Mouse (Mus musculus) small intestine, adult 2 months (tissue): Measurements from ENCODE around the gene Acy3. TPM values are rescaled to one million over a fixed set of nuclear protein-coding genes. Genes with fewer than 3 reads are reported as not detected.

Experiments used
- H3K27ac ChIP-seq: fragments of 200-500 bp; 2 replicates; pipeline ENCODE4 v1.5.1; 2012; ENCODE audit warnings: low read depth, low read length, control low read depth, inconsistent platforms; ENCODE audit not compliant: insufficient read depth
- H3K27me3 ChIP-seq: fragments of 200-500 bp; 2 replicates; pipeline ENCODE4 v1.6.1; 2012; ENCODE audit warnings: mild to moderate bottlenecking, moderate library complexity, low read length, inconsistent platforms; ENCODE audit not compliant: control insufficient read depth, insufficient read depth
- H3K36me3 ChIP-seq: fragments of 200-500 bp; 2 replicates; pipeline ENCODE4 v1.6.1; 2012; ENCODE audit warnings: mild to moderate bottlenecking, low read length, control low read depth, inconsistent platforms; ENCODE audit not compliant: control insufficient read depth, insufficient read depth
- H3K4me1 ChIP-seq: fragments of 200-500 bp; 2 replicates; pipeline ENCODE4 v1.6.1; 2012; ENCODE audit warnings: low read length, inconsistent platforms, mixed read lengths; ENCODE audit not compliant: control insufficient read depth, insufficient read depth, insufficient read length
- H3K4me3 ChIP-seq: fragments of 200-500 bp; 2 replicates; pipeline ENCODE4 v1.5.1; 2012; ENCODE audit warnings: low read depth, mild to moderate bottlenecking, control low read depth, inconsistent platforms, low read length, moderate library complexity
- CTCF ChIP-seq: fragments of 200-500 bp; IDR thresholded peaks from 2 replicates; pipeline ENCODE4 v1.5.1; 2012; ENCODE audit warnings: low read depth, mild to moderate bottlenecking, control low read depth, inconsistent platforms, low read length, moderate library complexity, mixed read lengths; ENCODE audit not compliant: insufficient replicate concordance, insufficient read length; ENCODE audit errors: extremely low read depth
- POLR2A ChIP-seq: fragments of 200-500 bp; IDR thresholded peaks from 2 replicates; pipeline ENCODE4 v1.6.1; 2012; ENCODE audit warnings: low read depth, mild to moderate bottlenecking, control low read depth, inconsistent platforms, low read length, moderate library complexity
- WGBS: fragments of 180-500 bp; shearing (Covaris S2); methylation state at CpG from one replicate; pipeline ENCODE4 v1.1.7; 2018; 5-methylcytosine and 5-hydroxymethylcytosine counted together
- polyA plus RNA-seq: library from polyadenylated mRNA; depleted of rRNA; stranded (reverse); fragments of >200 nt; gene quantifications from 2 replicates; pipeline ENCODE4 v1.2.3, GENCODE M21; 2012

Acy3 gene
- polyA plus RNA-seq, 1 experiment, result 147 TPM

DNA sequence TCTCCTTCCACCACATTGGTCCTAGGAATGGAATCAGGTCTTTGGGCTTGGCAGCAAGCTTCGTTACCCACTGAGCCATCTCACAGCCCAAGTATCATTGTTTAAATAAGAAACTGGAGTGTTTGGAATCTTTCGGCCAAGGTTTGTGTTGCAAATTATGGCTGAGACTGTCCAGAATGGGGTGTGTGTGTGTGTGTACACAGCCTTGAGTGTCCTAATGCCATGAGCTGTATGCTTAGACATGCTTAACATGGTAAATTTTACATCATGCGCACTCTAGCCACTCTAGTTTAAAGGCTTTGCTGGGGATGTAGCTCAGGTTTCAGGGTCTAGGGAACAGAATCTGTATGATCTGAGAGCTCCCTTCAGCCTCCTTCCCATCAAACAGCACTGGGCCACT lies 9.1 kb downstream of the Acy3 start:
- no peak for TF ChIP-seq POLR2A
- TF ChIP-seq CTCF, result no peak
- no peak overlapping the region for H3K27ac ChIP-seq
- H3K36me3 ChIP-seq, result no peaks in the 10 kb centered on the region

DNA sequence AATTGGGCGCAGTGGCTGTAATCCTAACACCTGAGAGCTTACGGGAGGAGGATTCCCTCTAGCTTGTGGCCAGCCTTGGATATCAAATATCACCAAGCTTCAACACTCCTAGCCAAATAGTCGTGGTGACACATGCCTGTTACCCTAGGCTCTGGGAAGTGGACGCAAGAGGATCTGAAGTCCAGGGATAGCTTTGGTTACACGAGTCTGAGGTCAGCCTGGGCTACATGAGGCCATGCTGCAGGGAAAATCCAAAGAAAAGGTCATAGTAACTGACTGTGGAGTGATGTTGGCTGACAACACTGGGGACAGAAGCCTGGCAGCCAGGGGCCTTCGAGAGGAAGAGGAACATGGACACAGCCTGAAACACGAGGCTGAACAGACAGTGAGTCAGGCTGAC lies 9.7 kb downstream of the Acy3 start:
- TF ChIP-seq CTCF (no peak), POLR2A (no peak)
- no peaks in the 10 kb centered on the region for H3K36me3 ChIP-seq
- H3K27ac ChIP-seq, result no peak overlapping the region
- no peak overlapping the region for H3K4me3 ChIP-seq
- H3K4me1 ChIP-seq, result peaks cover 23% of the 10 kb centered on the region
- H3K27me3 ChIP-seq, result no peaks in the 10 kb centered on the region
- WGBS, result 76% methylated on average over 7 of the region's 7 CpGs

More for the DNA sequence above, 9.1 kb downstream of the Acy3 start:
- Histone ChIP-seq H3K4me1 (peaks cover 20% of the 10 kb centered on the region), H3K4me3 (no peak overlapping the region), H3K27me3 (no peaks in the 10 kb centered on the region)
- 87% methylated on average over 3 of the region's 3 CpGs for WGBS

DNA sequence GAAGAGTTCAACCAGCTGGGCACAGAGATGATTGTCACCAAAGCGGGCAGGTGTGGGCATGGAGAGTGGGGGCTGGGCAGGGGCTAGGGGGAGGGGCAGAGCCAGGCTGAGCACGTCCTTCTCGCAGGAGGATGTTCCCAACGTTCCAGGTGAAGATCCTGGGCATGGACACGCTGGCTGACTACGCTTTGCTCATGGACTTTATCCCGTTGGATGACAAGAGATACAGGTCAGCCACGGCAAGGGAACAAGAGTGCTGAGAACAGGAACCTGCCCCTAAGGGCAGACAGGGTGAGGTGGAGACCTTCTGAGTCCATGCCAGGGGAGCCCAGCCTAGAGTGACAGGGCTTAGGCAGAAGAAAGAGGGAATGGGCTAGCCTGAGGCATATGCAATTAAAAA lies 10.4 kb downstream of the Acy3 start:
- Histone ChIP-seq H3K4me3 (no peak overlapping the region), H3K36me3 (no peaks in the 10 kb centered on the region), H3K4me1 (peaks cover 27% of the 10 kb centered on the region), H3K27me3 (no peaks in the 10 kb centered on the region), H3K27ac (peak overlapping the region; percentile 29; the same call in 1 of the 2 replicates)
- WGBS, result 55% methylated on average over 8 of the region's 8 CpGs
- TF ChIP-seq POLR2A, result no peak
- no peak for TF ChIP-seq CTCF

DNA sequence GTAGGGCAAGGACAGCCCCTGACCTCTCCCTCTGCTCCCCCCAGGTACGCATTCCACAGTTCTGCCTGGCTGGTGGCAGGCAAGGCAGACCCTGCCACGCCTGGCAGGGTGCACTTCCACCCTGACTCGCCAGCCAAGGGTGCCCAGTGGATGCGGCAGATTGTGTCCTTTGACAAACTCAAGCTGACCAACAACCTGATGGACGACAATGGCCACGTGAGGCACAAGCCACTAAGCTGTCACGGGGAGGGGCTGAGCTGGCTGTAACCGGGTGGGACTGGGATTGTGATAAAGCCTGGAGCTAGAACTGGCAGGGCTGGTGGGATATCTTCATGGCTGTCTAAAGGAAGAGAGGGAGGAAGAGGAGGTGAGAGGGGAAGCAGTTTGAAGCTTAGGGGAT lies 10.9 kb downstream of the Acy3 start:
- peak overlapping the region; percentile 29; the same call in 1 of the 2 replicates for H3K27ac ChIP-seq

DNA sequence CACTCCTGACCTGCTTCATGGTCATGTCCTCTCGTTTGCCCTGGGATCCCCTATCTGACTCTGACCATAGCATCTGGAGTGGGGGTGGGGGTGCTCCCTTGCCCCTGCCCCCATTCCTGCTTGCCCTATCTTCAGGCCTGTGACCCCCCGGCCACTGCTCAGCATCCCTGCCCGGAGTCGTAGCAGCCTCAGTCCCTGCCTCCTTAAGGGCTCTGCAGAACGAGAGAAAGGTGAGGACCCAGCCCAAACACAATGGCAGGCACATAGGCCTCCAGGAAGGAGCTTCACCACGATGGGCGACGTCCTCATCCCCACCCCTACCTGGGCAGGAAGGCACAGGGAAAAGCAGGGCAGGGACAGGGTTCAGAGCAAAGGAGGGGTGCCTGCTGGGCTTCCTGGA lies 12.0 kb downstream of the Acy3 start:
- H3K36me3 ChIP-seq, result no peaks in the 10 kb centered on the region
- TF ChIP-seq POLR2A, result no peak
- no peak for TF ChIP-seq CTCF
- H3K4me3 ChIP-seq, result no peak overlapping the region
- no peaks in the 10 kb centered on the region for H3K27me3 ChIP-seq
- H3K27ac ChIP-seq, result no peak overlapping the region
- WGBS, result 84% methylated on average over 8 of the region's 8 CpGs
- peaks cover 36% of the 10 kb centered on the region for H3K4me1 ChIP-seq

More for the DNA sequence above, 10.9 kb downstream of the Acy3 start:
- no peak overlapping the region for H3K4me3 ChIP-seq
- peaks cover 32% of the 10 kb centered on the region for H3K4me1 ChIP-seq
- 47% methylated on average over 8 of the region's 8 CpGs for WGBS
- TF ChIP-seq POLR2A (no peak), CTCF (no peak)
- H3K36me3 ChIP-seq, result no peaks in the 10 kb centered on the region
- H3K27me3 ChIP-seq, result no peaks in the 10 kb centered on the region

DNA sequence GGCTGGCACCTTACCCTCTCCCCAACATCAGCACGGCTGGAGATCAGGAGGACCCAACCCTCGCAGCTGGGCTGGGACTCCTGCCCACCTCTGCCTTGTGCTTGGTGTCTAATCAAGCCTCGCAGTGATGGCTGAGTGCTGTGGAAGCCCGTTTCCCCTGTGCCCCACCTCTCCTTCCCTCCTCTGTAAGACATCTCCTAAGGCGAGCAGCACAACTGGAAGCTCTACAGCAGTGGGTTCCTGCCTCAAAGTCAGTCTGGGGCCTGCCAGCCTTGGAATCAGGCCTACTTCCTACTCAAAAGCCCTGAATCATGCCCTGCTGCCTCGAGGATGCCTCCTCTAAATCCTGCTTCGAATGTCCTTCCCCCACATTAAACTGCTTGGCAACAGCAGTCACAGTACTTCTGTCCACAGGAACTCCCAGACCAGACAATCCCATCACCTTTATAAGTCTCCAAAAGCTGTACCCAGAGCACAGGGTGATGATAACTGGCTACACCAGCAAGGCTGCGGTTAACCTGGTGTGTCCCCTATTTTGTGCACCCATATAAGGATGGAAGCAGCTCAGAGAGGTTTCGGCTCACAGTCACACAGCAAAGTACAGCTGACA lies 12.9 kb downstream of the Acy3 start:
- Histone ChIP-seq H3K27ac (peak overlapping the region; percentile 90), H3K36me3 (no peaks in the 10 kb centered on the region), H3K4me1 (peaks cover 36% of the 10 kb centered on the region), H3K27me3 (no peaks in the 10 kb centered on the region), H3K4me3 (no peak overlapping the region)
- WGBS, result 85% methylated on average over 9 of the region's 9 CpGs
- TF ChIP-seq POLR2A (no peak), CTCF (0 out of 2 replicates have a peak, but pooled peaks have one; percentile 4)

DNA sequence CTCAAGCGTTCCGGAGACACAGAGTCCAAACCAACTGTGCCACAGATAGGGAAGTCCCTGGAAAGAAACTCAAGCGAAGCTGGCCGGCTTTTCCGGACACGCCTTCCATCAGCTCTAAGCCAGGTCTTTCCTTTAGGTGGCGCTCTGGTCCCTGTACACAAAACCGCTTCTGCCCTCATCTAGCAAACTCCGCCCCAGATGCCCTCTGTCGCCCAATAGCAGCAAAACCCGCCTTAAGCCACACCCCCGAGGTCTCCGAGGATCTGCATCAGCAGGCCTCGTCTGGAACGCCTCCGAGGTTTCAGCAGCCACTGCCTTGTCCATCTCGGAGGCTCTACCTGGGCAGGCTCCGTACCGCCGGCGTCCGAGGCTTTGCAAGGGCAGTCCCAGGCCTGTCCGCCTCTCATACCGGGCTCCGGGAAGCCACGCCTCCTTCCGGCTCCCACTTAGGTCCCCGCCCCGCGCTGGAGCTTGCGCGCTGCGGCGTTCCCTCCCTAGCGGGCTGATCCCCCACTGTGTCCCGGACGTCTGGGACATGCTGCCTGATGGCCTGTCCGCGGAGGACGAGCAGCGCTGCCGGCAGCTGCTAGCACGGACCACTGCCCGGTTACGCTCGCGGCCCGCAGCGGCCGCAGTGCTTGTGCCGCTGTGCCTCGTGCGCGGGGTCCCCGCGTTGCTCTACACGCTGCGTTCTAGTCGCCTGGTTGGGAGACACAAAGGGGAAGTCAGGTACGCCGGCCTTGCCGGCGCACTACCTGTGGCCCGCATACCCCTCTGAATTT lies 13.9 kb downstream of the Acy3 start, which contains the start of the genes Nudt8 and Gm49405:
Gene Nudt8 (plus strand): TSS at position 462 of the 782 bp plus-strand sequence.
Gene Gm49405 (plus strand): TSS at position 508 of the 782 bp plus-strand sequence.
- H3K4me3 ChIP-seq, result peak within 1 kb of the TSS; percentile 71
- under 1% methylated on average over 64 of the region's 64 CpGs for WGBS

More for the DNA sequence above, 13.9 kb downstream of the Acy3 start, which contains the start of the genes Nudt8 and Gm49405:
- Histone ChIP-seq H3K4me1 (peaks cover 36% of the 10 kb centered on the region), H3K27me3 (no peaks in the 10 kb centered on the region), H3K27ac (peak within 1 kb of the TSS; percentile 92), H3K36me3 (no peaks in the 10 kb centered on the region; the same call in 1 of the 2 replicates)
- peak; percentile 80 for TF ChIP-seq CTCF
- peak; percentile 83 for TF ChIP-seq POLR2A
